Mouse (Mus musculus): ENCODE measurements around the gene Odc1.

- TF ChIP-seq EP300 (IDR thresholded peaks at IDR 0.05; ENCODE audit: insufficient read depth, low read depth, low read length) = no peak
- no peak for TF ChIP-seq POLR2A (IDR thresholded peaks at IDR 0.05; ENCODE audit: insufficient read depth, low read length)
Measured at GRCm38 (mm10) chr12:17583860-17584259, 39.3 kb downstream of the Odc1 start.
